Mouse (Mus musculus): ENCODE measurements at regions not wholly inside any gene's neighbourhood (a gene's known extent, or its start where the extent isn't known, plus 50 kb on each side); places are given as distances from the start of the nearest gene placed in this dataset.

GRCm38 (mm10) chrX:163669886-163670285 is 91.2 kb downstream of the Rnf138rt1 start:
- peak; percentile 43 for DNase-seq (ENCODE audit: low read depth)
